ENCODE assay signal across 35 mouse cellular contexts in genomic region chr16:32810321-32810720, GRCm38 (mm10). TPM values are rescaled to one million over a fixed set of nuclear protein-coding genes. Genes with fewer than 3 reads are reported as not detected.
DNase-seq lines count a peak whose midpoint lies in the region; ATAC-seq and TF ChIP-seq lines count a peak whose summit lies in the region.
"Had no signal": no experiment of that assay in that cellular context is flagged by ENCODE, and none has a peak within 500 bp of the region (broad histone marks: within the 10 kb centered on the region; RNA-seq: fewer than 3 reads in every experiment).

Smbd1 (minus strand) TSS chr16:32810477.

- H3K36me3 ChIP-seq in heart, adult 2 months (ENCODE audit: control insufficient read depth, insufficient read depth, low read length): no peaks in the 10 kb centered on the region
- no peaks in the 10 kb centered on the region for H3K36me3 ChIP-seq in heart, embryonic 11.5 days (ENCODE audit: control insufficient read depth, insufficient read depth, low read length)
- H3K36me3 ChIP-seq in intestine, embryonic 15.5 days: no peaks in the 10 kb centered on the region
- H3K36me3 ChIP-seq in small intestine, adult 2 months (ENCODE audit: control insufficient read depth, insufficient read depth, low read length): no peaks in the 10 kb centered on the region
- H3K36me3 ChIP-seq: embryonic facial prominence, embryonic 12.5 days; embryonic facial prominence, embryonic 15.5 days; forebrain, embryonic 10.5 days; G1E; heart, embryonic 12.5 days; heart, embryonic 15.5 days; hindbrain, embryonic 10.5 days; hindbrain, embryonic 13.5 days had no signal

- no peak for DNase-seq in heart, adult 2 months
- no peak for DNase-seq in kidney, postnatal 4 days
- no peak for DNase-seq in spleen, postnatal 4 days (ENCODE audit: low spot score in 2 of 2)
- DNase-seq: adrenal gland, postnatal 10 days; adrenal gland, postnatal 36 days; B cell, adult 2 months; cerebellum, adult 18-20 months; cerebellum, adult 9-10 months; cerebellum, postnatal 14 days; gastrocnemius, postnatal 14 days; heart, postnatal 10 days; heart, postnatal 36 days; kidney, adult 11 months had no signal

- peak within 1 kb of the TSS; percentile 21 for H3K27ac ChIP-seq in heart, adult 2 months
- H3K27ac ChIP-seq in heart, embryonic 11.5 days (ENCODE audit: low read depth, low read length): no peak within 1 kb of the TSS
- no peak within 1 kb of the TSS for H3K27ac ChIP-seq in intestine, embryonic 15.5 days
- no peak within 1 kb of the TSS for H3K27ac ChIP-seq in small intestine, adult 2 months (ENCODE audit: insufficient read depth, low read depth, low read length)
- H3K27ac ChIP-seq: embryonic facial prominence, embryonic 12.5 days; embryonic facial prominence, embryonic 15.5 days; forebrain, embryonic 10.5 days; forebrain, embryonic 13.5 days; heart, embryonic 15.5 days; hindbrain, embryonic 10.5 days; hindbrain, embryonic 13.5 days had no signal

- no peak for TF ChIP-seq CTCF in heart, adult 2 months (IDR thresholded peaks at IDR 0.05)
- peak; percentile 31; the same call in 1 of the 2 replicates for TF ChIP-seq CTCF in small intestine, adult 2 months (IDR thresholded peaks at IDR 0.05; ENCODE audit: extremely low read depth, insufficient read length, insufficient replicate concordance, low read depth, low read length)

- no peaks in the 10 kb centered on the region for H3K79me2 ChIP-seq in heart, adult 2 months (replicated peaks; ENCODE audit: control insufficient read depth, insufficient read depth, low read length)

- TF ChIP-seq EP300 in heart, adult 2 months (IDR thresholded peaks at IDR 0.05; ENCODE audit: insufficient read depth, low read depth, low read length): no peak

- intact Hi-C loops in heart, adult 2 months (cut with DNase I): loop anchor here (5.0 kb wide), 4 partner anchors 42 to 347 kb away; no protein-coding TSS in a partner anchor

- TF ChIP-seq POLR2A in heart, adult 2 months (IDR thresholded peaks at IDR 0.05; ENCODE audit: insufficient read depth, low read depth, low read length): no peak
- TF ChIP-seq POLR2A in small intestine, adult 2 months (IDR thresholded peaks at IDR 0.05; ENCODE audit: low read depth, low read length): no peak

- no peak within 1 kb of the TSS for H3K9ac ChIP-seq in heart, adult 2 months (ENCODE audit: low read depth, low read length)
- H3K9ac ChIP-seq in heart, embryonic 11.5 days (ENCODE audit: low read depth, low read length): no peak within 1 kb of the TSS
- no peak within 1 kb of the TSS for H3K9ac ChIP-seq in intestine, embryonic 15.5 days
- H3K9ac ChIP-seq: embryonic facial prominence, embryonic 12.5 days; embryonic facial prominence, embryonic 15.5 days; forebrain, embryonic 13.5 days; heart, embryonic 12.5 days; heart, embryonic 15.5 days; hindbrain, embryonic 13.5 days had no signal

- H3K4me1 ChIP-seq in heart, adult 2 months (ENCODE audit: control insufficient read depth, insufficient read depth, low read length): peaks cover 5% of the 10 kb centered on the region
- peaks cover 12% of the 10 kb centered on the region for H3K4me1 ChIP-seq in heart, embryonic 11.5 days (ENCODE audit: control insufficient read depth, insufficient read depth, low read length)
- H3K4me1 ChIP-seq in intestine, embryonic 15.5 days (replicated peaks): peaks cover 17% of the 10 kb centered on the region; the same call in 1 of the 2 replicates
- H3K4me1 ChIP-seq in small intestine, adult 2 months (ENCODE audit: control insufficient read depth, insufficient read depth, insufficient read length, low read length): peaks cover 25% of the 10 kb centered on the region

- H3K4me2 ChIP-seq in heart, embryonic 11.5 days: no peak within 1 kb of the TSS
- H3K4me2 ChIP-seq in intestine, embryonic 15.5 days (replicated peaks): no peak within 1 kb of the TSS
- H3K4me2 ChIP-seq: embryonic facial prominence, embryonic 12.5 days; embryonic facial prominence, embryonic 15.5 days; forebrain, embryonic 13.5 days; heart, embryonic 12.5 days; heart, embryonic 15.5 days; hindbrain, embryonic 13.5 days had no signal

- H3K9me3 ChIP-seq in heart, embryonic 11.5 days (replicated peaks; ENCODE audit: control insufficient read depth, low read length): no peaks in the 10 kb centered on the region
- no peaks in the 10 kb centered on the region for H3K9me3 ChIP-seq in intestine, embryonic 15.5 days
- H3K9me3 ChIP-seq: embryonic facial prominence, embryonic 12.5 days; embryonic facial prominence, embryonic 15.5 days; forebrain, embryonic 10.5 days; forebrain, embryonic 13.5 days; G1E; heart, embryonic 12.5 days; heart, embryonic 15.5 days; hindbrain, embryonic 10.5 days; hindbrain, embryonic 13.5 days had no signal

- no peak within 1 kb of the TSS for H3K4me3 ChIP-seq in heart, adult 2 months
- H3K4me3 ChIP-seq in heart, embryonic 11.5 days (ENCODE audit: low read depth, low read length): no peak within 1 kb of the TSS
- no peak within 1 kb of the TSS for H3K4me3 ChIP-seq in intestine, embryonic 15.5 days (replicated peaks)
- H3K4me3 ChIP-seq in small intestine, adult 2 months (ENCODE audit: low read depth, low read length): no peak within 1 kb of the TSS
- H3K4me3 ChIP-seq: embryonic facial prominence, embryonic 12.5 days; embryonic facial prominence, embryonic 15.5 days; erythroblast, embryonic 14.5 days; forebrain, embryonic 10.5 days; forebrain, embryonic 13.5 days; heart, embryonic 12.5 days; heart, embryonic 15.5 days; hindbrain, embryonic 10.5 days; hindbrain, embryonic 13.5 days had no signal

- 91% methylated on average over 4 of the region's 4 CpGs for WGBS in heart, adult 2 months
- WGBS in heart, embryonic 11.5 days (ENCODE audit: insufficient replicate concordance): 85% methylated on average over 4 of the region's 4 CpGs
- WGBS in intestine, embryonic 15.5 days: 82% methylated on average over 4 of the region's 4 CpGs
- 39% methylated on average over 4 of the region's 4 CpGs for WGBS in small intestine, adult 2 months

- H3K27me3 ChIP-seq in heart, adult 2 months (ENCODE audit: control insufficient read depth, insufficient read depth, low read length): no peaks in the 10 kb centered on the region
- no peaks in the 10 kb centered on the region for H3K27me3 ChIP-seq in heart, embryonic 11.5 days (ENCODE audit: control insufficient read depth, insufficient read depth, low read length)
- no peaks in the 10 kb centered on the region for H3K27me3 ChIP-seq in intestine, embryonic 15.5 days (replicated peaks)
- no peaks in the 10 kb centered on the region for H3K27me3 ChIP-seq in small intestine, adult 2 months (ENCODE audit: control insufficient read depth, insufficient read depth, low read length)
- H3K27me3 ChIP-seq: CH12.LX; embryonic facial prominence, embryonic 12.5 days; embryonic facial prominence, embryonic 15.5 days; forebrain, embryonic 13.5 days; heart, embryonic 12.5 days; heart, embryonic 15.5 days; hindbrain, embryonic 13.5 days; Patski had no signal

- ATAC-seq in heart, embryonic 11.5 days (replicated peaks; ENCODE audit: insufficient number of reproducible peaks, low FRiP score, low TSS enrichment): no peak
- ATAC-seq in intestine, embryonic 15.5 days: peak; percentile 50; the same call in 1 of the 2 replicates
- ATAC-seq: forebrain, embryonic 13.5 days; forebrain, embryonic 16.5 days; hindbrain, embryonic 16.5 days; Patski had no signal

RNA-seq across cellular contexts. Expression of gene Smbd1, which starts in this region (rescaled TPM):
- total RNA-seq in heart, adult 2 months (2021): not detected
- polyA plus RNA-seq in heart, adult 2 months (2012; rRNA removed): not detected in 2 replicates
- not detected in 2 replicates for polyA plus RNA-seq in heart, embryonic 11.5 days (2014; fragmentation: Nextera tagmentation; extraction: Ambion mirVana)
- polyA plus RNA-seq in intestine, embryonic 15.5 days (2015; fragmentation: Nextera tagmentation; extraction: Ambion mirVana): 0.61 and 1.0 TPM in 2 replicates
- 1.5 and 2.1 TPM in 2 replicates for polyA plus RNA-seq in small intestine, adult 2 months (2012; rRNA removed)
- total RNA-seq: adrenal gland, adult 18-20 months; adrenal gland, postnatal 10 days; adrenal gland, postnatal 36 days; CH12.LX; common myeloid progenitor, adult 5-6 weeks; G1E; gastrocnemius, adult 18-20 months; gastrocnemius, postnatal 14 days; granulocyte monocyte progenitor cell, adult 5-6 weeks; heart, adult 8-10 months; heart, postnatal 10 days; heart, postnatal 36 days had no signal
- polyA plus RNA-seq: embryonic facial prominence, embryonic 12.5 days; embryonic facial prominence, embryonic 15.5 days; erythroblast, embryonic 14.5 days; forebrain, embryonic 10.5 days; forebrain, embryonic 13.5 days; forebrain, embryonic 16.5 days; G1E; heart, embryonic 12.5 days; heart, embryonic 15.5 days; hindbrain, embryonic 10.5 days; hindbrain, embryonic 13.5 days; hindbrain, embryonic 16.5 days; Patski had no signal
